Mouse (Mus musculus) heart, postnatal 25 days (tissue): ENCODE results near the gene Bak1. TPM values are rescaled to one million over a fixed set of nuclear protein-coding genes. Genes with fewer than 3 reads are reported as not detected.
A peak's percentile ranks its signal among the peaks of the same experiment; 100 is the strongest.
"Not testable (repeated sequence)": the region's sequence is repeated elsewhere in the genome, so short reads cannot be mapped to it uniquely, and the experiment has no call there.

Experiments used
- DNase-seq: peaks from one replicate; pipeline ENCODE4 v3.0.0; 2022; ENCODE audit warnings: low spot score
- intact Hi-C: fragments of 180-260 bp; cut with DNase I; formaldehyde crosslinking; loops from one replicate; pipeline ENCODE4 v1.15.1; 2025
- total RNA-seq, 2 experiments: library from RNA; stranded (reverse); gene quantifications; 2 replicates each; pipeline ENCODE4 v1.2.3; 2021

Bak1 gene
- total RNA-seq, 2 experiments from 2014 or later, result 18.2 to 24.2 TPM

DNA sequence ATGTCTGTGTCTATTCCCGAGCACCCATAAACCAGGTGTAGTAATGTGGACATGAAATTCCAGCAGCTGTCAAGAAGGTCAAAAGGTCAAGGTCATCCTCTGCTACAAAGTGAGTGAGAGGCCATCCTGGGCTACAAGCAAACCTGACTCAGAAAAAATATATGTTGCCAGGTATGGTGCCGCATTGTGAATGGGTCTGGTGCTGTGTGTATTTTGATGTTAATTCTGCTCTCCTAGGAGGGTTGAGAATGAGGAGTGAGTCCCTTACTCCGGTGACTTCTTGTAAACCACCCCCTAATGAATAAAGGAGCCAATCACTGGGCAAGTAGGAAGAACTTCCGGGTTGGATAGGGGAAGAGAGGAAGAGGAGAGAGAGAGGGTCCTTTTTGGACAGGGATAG, 31.1 kb downstream of the Bak1 start:
- no peak for DNase-seq
- intact Hi-C loops, result no loop called here

DNA sequence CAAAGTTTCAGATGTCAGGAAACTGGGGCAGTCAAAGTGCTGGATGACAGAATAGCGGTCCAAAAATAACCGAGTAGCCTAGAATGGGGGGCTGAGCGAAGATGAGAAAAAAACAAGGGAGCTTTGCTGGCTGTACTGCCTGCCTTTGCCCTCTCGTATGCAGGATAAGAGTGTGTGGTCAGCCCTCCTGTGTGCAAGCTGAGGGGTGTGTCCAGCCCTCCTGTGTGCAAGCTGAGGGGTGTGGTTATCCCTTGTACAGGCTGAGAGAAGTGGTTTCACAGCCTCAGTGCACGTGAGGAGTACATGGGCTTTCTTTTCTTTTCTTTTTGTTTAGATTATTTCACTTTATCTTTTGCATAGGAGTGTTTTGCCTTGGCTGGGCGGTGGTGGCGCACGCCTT, 33.2 kb downstream of the Bak1 start:
- intact Hi-C loops, result no loop called here
- no peak for DNase-seq

DNA sequence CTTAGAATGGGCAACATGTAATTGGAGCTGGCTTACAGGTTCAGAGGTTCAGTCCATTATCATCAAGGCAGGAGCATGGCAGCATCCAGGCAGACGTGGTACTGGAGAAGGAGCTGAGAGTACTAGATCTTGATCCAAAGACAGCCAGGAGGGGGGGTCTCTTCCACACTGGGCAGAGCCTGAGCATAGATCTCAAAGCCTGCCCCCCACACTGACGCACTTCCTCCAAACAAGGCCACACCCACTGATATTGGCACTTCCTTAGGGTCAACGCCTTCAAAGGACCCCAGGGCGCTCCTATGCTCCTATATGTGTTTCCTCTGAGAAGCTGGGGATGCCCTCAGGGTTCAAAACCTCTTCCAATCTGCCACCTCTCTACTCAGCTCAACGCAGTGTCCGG, 33.8 kb downstream of the Bak1 start:
- no peak for DNase-seq
- intact Hi-C loops, result no loop called here

DNA sequence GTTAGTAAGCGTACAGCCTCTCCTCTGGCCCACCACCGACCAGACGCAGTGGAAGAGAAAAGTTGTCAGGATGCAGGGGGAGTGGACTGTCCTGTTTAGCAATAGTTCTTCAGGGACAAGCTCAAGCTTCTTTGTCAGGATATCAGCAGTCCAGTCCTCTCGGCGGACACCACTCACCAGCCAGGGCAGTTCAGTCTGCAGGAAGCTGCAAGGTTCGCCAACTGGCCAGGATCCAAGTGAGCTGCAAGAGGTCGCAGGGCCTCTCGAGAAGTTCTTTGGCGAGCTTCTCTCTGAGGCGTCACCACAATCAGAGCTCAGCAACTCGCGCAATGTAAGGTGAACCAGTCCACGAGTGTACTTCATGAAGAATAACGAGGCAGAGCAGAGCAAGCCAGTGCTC, 34.4 kb downstream of the Bak1 start:
- peak; percentile 53 for DNase-seq
- intact Hi-C loops, result no loop called here

DNA sequence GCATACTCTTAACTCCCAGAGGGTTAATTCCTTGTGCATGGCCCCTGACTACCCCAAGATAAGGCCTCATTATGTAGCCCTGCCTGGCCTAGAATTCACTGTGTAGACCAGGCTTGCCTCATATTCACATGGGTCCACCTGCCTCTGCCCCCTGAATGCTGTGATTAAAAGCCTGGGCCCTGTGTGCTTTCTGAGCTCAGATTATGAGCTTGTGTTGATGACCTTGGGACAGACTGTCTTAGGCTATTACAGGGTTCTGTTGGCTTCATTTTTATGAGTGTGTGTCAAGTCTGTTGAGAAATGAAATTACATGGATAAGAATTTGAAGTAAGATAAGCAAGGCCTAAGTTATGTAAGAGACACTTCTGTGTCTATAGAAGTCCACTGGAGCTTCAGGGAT, 38.3 kb downstream of the Bak1 start:
- DNase-seq, result no peak
- intact Hi-C loops, result no loop called here

DNA sequence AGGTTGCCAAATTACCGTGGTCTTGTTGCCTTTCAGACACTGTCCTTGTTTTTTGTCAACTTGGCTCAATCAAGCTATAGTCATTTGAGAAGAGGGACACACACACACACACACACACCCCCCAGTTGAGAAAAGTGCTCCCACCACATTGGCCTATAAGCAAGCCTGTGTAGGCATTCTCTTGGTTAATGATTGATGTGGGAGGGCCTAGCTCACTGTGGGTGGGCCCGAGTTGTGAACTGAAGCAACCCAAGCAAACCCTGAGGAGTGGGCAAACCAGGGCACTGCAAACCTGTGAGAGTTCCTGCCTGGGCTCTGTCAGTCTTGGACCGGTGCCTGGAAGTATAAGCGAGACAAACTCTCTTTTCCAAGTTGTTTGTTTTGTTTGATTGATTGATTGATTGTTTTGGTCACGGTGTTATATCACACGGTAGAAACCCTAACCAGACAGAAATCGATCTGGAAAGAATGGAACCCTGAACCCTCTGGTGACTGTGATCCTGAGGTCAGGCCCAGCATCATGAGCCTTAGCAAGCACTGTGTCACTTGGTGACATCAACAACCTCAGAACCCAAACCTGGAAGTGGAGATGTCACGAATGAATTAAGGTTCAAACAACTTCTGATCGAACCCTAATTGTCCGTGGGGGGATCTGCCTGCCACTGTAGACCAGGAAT, 43.2 kb downstream of the Bak1 start:
- intact Hi-C loops, result no loop called here

DNA sequence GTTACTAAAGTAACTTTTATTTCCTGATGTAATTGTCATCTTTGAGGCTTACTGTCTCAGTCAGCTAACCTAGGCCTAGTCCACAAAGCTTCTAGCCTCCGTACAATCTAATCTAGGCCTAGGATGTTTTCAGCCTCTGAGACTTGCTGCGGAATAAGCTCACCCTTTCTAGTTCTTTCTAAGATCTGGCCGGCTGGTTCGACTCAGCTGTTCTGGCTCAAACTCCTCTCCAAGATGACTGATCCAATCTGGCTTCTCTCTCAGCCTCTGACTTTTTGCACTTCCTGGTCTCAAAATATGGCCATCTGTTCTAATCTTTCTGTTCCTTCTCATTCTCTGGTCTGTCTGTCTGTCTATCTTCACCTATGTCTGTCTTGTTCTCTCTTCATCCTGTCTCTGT, 45.4 kb downstream of the Bak1 start:
- intact Hi-C loops, result no loop called here
- DNase-seq, result no peak

More for the DNA sequence above, 43.2 kb downstream of the Bak1 start:
- DNase-seq, result no peak

DNA sequence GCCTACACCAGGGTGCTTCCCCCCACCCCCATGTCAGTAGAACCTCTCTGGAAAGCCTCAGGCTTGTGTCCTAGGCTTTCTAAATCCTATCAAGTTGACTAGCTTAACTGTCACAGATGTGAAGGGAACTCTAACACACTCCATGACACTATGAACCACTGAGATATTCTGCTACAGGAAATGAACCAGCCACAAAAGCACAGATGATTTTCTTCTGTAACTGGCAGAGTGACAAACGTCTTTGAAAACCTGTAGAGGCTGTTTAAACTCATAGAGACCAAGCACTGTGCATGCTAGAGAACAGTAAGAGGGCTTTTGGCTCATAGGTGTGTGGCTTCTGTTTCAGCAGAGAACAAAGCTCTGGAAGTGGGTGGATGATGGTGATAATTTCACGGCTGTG, 47.8 kb downstream of the Bak1 start:
- intact Hi-C loops, result no loop called here
- DNase-seq, result no peak

DNA sequence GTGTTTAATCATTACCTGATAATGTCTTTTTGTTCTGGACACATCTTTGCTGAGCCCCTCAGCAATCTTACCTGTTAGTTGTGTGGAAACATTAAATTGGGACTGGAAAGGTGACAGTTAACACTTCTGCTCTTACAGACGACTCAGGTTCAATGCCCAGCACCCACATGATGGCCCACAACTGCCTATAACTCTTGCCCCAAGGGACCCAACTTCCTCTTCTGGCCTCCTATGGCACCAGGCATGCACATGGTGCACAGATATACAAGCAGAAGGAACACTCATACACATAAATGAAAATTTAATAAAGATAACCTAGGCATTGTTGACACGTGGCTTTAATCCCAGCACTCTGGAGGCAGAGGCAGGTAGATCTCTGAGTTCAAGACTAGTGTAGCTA, 49.4 kb downstream of the Bak1 start:
- intact Hi-C loops, result loop anchor here (10.0 kb wide), 1 partner anchor 65 kb away; the partner anchor contains the start of gene Kifc5b
- DNase-seq, result no peak

DNA sequence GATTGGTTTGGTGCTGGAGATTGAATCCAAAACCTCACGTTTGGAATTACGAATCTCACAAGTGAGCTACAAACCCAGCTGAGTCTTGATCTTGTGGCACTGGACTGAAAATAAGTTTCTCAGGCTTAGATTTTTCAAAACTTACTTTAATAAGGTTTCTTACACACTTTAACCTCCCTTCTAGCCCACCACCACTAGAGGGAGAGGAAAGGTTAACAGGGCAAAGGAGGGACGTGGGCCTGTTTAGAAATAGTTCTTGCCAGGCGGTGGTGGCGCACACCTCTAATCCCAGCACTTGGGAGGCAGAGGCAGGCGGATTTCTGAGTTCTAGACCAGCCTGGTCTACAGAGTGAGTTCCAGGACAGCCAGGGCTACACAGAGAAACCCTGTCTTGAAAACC, 51.5 kb downstream of the Bak1 start:
- intact Hi-C loops, result loop anchor here (10.0 kb wide), 1 partner anchor 63 kb away; the partner anchor contains the start of gene Kifc5b
- DNase-seq, result not testable (repeated sequence)

DNA sequence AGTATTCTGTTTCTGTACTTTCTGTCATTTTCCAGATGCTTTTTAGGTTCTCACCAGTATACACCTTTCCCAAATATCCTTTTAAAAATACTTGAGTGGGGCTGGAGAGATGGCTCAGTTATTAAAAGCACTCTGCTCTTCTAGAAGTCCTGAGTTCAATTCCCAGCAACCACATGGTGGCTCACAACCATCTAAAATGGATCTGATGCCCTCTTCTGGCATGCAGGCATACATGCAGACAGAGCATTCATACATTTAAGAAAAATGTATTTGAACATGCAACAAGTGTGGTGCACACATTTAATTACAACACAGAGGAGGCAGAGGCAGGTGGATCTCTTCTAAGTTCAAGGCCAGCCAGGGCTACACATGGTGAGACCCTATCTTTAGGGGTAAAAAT, 53.4 kb downstream of the Bak1 start:
- intact Hi-C loops, result loop anchor here (10.0 kb wide), 1 partner anchor 61 kb away; the partner anchor contains the start of gene Kifc5b
- DNase-seq, result no peak

DNA sequence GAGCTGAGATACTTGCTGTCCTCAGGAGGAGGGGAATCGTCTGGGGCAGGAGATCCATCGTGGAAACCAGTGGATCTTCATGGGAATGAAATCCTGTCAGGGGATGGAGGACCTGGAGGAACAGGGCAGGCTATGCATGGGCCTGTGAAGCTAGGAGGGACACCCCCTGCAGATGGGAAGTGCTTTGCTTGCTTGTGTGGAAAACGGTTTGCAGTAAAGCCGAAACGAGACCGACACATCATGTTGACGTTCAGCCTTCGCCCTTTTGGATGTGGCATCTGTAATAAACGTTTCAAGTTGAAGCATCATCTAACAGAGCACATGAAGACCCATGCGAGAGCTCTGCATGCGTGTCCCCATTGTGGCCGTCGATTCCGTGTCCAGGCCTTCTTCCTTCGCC, 54.3 kb downstream of the Bak1 start:
- no peak for DNase-seq
- intact Hi-C loops, result loop anchor here (10.0 kb wide), 1 partner anchor 60 kb away; the partner anchor contains the start of gene Kifc5b

DNA sequence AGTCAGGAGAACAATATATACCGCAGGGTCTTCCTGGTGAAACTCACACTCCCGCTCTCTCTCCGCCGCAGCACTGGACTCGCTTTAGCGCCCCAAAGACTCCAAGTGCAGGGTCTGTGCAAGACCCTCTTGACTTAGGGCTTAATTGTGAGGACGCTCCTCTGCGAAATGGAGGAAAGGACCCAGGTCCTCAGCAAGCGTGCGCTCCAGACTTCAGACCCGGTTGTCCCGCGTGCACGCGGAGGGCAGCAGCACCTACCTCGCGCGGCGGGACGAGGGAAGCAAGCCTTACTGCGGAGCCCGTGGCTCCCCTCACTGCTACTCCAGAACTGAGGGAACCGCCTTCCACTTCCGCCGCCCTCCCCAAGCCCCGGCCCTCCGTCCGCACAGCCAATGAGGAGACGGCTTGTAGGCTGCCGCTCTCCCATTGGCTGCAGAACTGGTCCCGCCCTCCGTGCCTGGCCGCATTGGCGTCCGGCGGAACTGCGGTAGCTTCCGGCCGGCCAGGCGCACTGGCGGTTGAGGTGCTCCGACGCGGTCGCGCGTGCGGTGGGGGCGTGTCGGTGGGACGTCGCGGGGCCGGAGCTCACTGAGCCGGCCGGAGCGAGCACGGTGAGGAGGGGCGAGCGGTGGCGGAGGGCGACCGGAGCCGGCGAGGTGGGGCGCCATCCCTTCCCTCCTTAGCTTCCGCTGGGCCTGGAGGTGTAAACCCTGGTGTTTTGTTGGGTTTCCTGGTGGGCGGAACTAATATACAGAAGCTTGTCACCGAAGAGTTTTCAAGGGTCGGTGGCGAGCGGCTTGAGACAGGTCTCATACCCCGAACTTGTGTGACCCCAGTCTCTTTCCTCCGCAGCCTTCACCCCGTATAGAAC, 55.9 kb downstream of the Bak1 start, which contains the start of gene Zbtb9:
Gene Zbtb9 (plus strand): TSS at position 465 of the 872 bp plus-strand sequence.
- peak; percentile 95 for DNase-seq
- intact Hi-C loops, result loop anchor here (2.0 to 10.0 kb wide), 2 partner anchors 48 to 58 kb away; partner anchors contain the start of gene Kifc5b

DNA sequence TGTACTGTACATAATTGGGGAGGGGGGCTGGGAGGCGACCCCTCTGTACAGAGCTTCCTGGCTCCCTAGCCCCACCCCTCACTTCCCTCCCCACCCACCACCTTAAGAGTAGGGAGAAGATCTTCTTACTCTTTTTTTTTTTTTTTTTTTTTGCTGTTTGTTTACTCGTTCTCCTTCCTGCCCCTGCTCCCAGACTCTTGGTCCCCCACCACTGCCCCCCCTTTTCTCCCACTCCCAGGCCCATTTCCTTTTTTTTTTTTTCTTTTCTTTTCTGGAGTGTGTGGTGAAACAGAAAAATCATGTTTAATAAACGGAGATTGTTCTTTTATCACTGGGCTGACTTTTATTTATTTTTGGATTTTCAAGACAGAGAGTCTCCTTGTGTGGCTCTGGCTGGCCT, 56.7 kb downstream of the Bak1 start:
- intact Hi-C loops, result loop anchor here (2.0 to 10.0 kb wide), 2 partner anchors 49 to 57 kb away; partner anchors contain the start of gene Kifc5b
- DNase-seq, result no peak

DNA sequence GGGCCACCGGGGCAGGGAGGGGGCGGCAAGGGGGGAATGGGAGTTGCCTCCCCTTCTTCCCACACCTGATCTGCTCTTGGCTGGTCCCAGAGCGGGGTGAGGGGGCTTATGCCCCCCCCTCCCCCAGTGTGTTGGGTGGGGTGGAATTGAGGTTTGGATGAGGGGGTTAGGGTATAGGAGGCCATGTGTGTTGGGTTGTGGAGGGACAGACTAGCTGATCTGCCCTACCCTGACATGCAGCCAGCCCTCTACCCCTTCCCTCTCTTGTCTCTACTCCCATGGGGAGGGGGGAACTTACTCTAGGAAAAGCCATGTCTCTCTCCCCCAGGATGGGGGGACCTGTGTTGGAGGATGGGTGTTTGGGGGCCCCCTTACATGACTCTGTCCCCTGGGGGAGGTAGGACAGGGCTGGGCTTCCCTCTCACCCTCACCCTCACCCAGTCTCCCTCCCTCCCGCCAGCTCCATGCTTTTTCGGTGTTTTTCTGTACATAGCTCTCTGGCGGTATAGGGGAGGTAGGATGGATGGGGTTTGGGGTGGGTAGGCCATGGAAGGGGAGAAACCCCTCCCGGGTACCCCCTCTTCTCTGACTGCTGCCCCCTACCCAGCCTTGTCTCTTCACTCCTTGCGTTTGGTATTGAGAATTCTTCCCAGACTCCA, 57.4 kb downstream of the Bak1 start:
- no peak for DNase-seq
- intact Hi-C loops, result loop anchor here (10.0 kb wide), 1 partner anchor 57 kb away; the partner anchor contains the start of gene Kifc5b

DNA sequence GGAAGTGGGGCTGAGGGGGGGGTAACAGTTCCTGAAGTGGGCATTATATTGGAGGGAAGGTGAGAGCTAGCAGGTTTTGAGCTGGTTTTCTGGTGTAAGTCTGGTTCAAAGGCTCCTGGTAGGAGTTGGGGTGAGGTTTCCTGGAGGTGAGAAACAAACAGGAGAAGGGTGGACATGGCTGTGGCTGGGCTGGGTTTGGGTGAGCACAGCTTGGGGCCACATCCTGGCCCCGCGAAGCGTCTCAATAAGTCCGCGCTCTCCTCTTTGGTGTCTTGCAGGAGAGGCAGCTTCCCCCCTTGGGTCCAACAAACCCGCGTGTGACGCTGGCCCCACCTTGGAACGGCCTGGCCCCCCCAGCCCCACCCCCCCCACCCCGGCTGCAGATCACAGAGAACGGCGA, 58.6 kb downstream of the Bak1 start:
- no peak for DNase-seq
- intact Hi-C loops, result loop anchor here (10.0 kb wide), 1 partner anchor 55 kb away; the partner anchor contains the start of gene Kifc5b
